Mouse (Mus musculus): ENCODE results near the gene Hbb-bt. TPM values are rescaled to one million over a fixed set of nuclear protein-coding genes. Genes with fewer than 3 reads are reported as not detected.
"Not testable (repeated sequence)": the region's sequence is repeated elsewhere in the genome, so short reads cannot be mapped to it uniquely, and the experiment has no call there.

Gene Hbb-bt
- polyA plus RNA-seq, 1 experiment from 2014 or later = 3,403 TPM

GRCm38 (mm10) chr7:103826255-103826887, 12.6 kb upstream of the Hbb-bt start:
- no peaks in the 10 kb centered on the region for H3K4me1 ChIP-seq (replicated peaks)
- H3K4me3 ChIP-seq = no peak overlapping the region
- no peak overlapping the region for H3K27ac ChIP-seq (ENCODE audit: poor library complexity, severe bottlenecking)
- H3K4me2 ChIP-seq = no peak overlapping the region
- 70% methylated on average over 3 of the region's 3 CpGs for WGBS
- H3K9me3 ChIP-seq (replicated peaks) = no peaks in the 10 kb centered on the region
- no peaks in the 10 kb centered on the region for H3K36me3 ChIP-seq
- H3K27me3 ChIP-seq (replicated peaks) = no peaks in the 10 kb centered on the region
- H3K9ac ChIP-seq = no peak overlapping the region
- no peak; the same call in 1 of the 2 replicates for ATAC-seq (ENCODE audit: insufficient number of reproducible peaks, low FRiP score)

- Histone ChIP-seq H3K27me3 (replicated peaks) (no peaks in the 10 kb centered on the region), H3K4me1 (replicated peaks) (no peaks in the 10 kb centered on the region), H3K4me2 (no peak overlapping the region), H3K9me3 (replicated peaks) (no peaks in the 10 kb centered on the region), H3K27ac (ENCODE audit: poor library complexity, severe bottlenecking) (no peak overlapping the region), H3K9ac (no peak overlapping the region), H3K36me3 (no peaks in the 10 kb centered on the region), H3K4me3 (no peak overlapping the region)
- 82% methylated on average over 3 of the region's 3 CpGs for WGBS
- ATAC-seq (ENCODE audit: insufficient number of reproducible peaks, low FRiP score) = peak; percentile 51; the same call in 1 of the 2 replicates
Measured at GRCm38 (mm10) chr7:103825536-103826254, 11.9 kb upstream of the Hbb-bt start.

- Histone ChIP-seq H3K9ac (no peak overlapping the region), H3K4me3 (no peak overlapping the region), H3K4me1 (replicated peaks) (no peaks in the 10 kb centered on the region), H3K4me2 (no peak overlapping the region), H3K9me3 (replicated peaks) (no peaks in the 10 kb centered on the region), H3K27ac (ENCODE audit: poor library complexity, severe bottlenecking) (no peak overlapping the region), H3K36me3 (no peaks in the 10 kb centered on the region), H3K27me3 (replicated peaks) (no peaks in the 10 kb centered on the region)
- no peak for ATAC-seq (ENCODE audit: insufficient number of reproducible peaks, low FRiP score)
- 82% methylated on average over 2 of the region's 2 CpGs for WGBS
Measured at GRCm38 (mm10) chr7:103824597-103824996, 10.8 kb upstream of the Hbb-bt start.

GRCm38 (mm10) chr7:103815085-103815484, 1.3 kb upstream of the Hbb-bt start:
- not testable (repeated sequence) for H3K9ac ChIP-seq; H3K36me3 ChIP-seq; H3K27ac ChIP-seq (ENCODE audit: poor library complexity, severe bottlenecking); H3K4me3 ChIP-seq; H3K9me3 ChIP-seq (replicated peaks); H3K4me2 ChIP-seq; H3K27me3 ChIP-seq (replicated peaks); ATAC-seq (ENCODE audit: insufficient number of reproducible peaks, low FRiP score); H3K4me1 ChIP-seq (replicated peaks)
- 71% methylated on average over 1 of the region's 2 CpGs for WGBS

- ATAC-seq (ENCODE audit: insufficient number of reproducible peaks, low FRiP score) = 0 out of 2 replicates have a peak, but pooled peaks have one; percentile 4
- not testable (repeated sequence) for H3K9me3 ChIP-seq (replicated peaks); H3K27me3 ChIP-seq (replicated peaks); H3K36me3 ChIP-seq; H3K9ac ChIP-seq; H3K4me2 ChIP-seq; H3K4me1 ChIP-seq (replicated peaks); H3K27ac ChIP-seq (ENCODE audit: poor library complexity, severe bottlenecking); H3K4me3 ChIP-seq
- no CpG with 5 or more reads among the region's 3 CpGs for WGBS
Measured at GRCm38 (mm10) chr7:103813152-103813551, 644 bp downstream of the Hbb-bt start.

GRCm38 (mm10) chr7:103812174-103812573, 1.6 kb downstream of the Hbb-bt start:
- no peaks in the 10 kb centered on the region; the same call in 1 of the 2 replicates for H3K4me1 ChIP-seq (replicated peaks)
- no peak for ATAC-seq (ENCODE audit: insufficient number of reproducible peaks, low FRiP score)
- H3K4me3 ChIP-seq = no peak overlapping the region
- H3K4me2 ChIP-seq = no peak overlapping the region
- H3K27ac ChIP-seq (ENCODE audit: poor library complexity, severe bottlenecking) = no peak overlapping the region
- H3K9ac ChIP-seq = no peak overlapping the region
- no peaks in the 10 kb centered on the region for H3K9me3 ChIP-seq (replicated peaks)
- WGBS = 40% methylated on average over 1 of the region's 1 CpGs
- H3K36me3 ChIP-seq = no peaks in the 10 kb centered on the region
- H3K27me3 ChIP-seq (replicated peaks) = no peaks in the 10 kb centered on the region

- WGBS = 40% methylated on average over 1 of the region's 1 CpGs
- 0 out of 2 replicates have a peak, but pooled peaks have one; percentile 34 for ATAC-seq (ENCODE audit: insufficient number of reproducible peaks, low FRiP score)
- no peaks in the 10 kb centered on the region for H3K27me3 ChIP-seq (replicated peaks)
- no peak overlapping the region for H3K9ac ChIP-seq
- no peak overlapping the region; the same call in 1 of the 2 replicates for H3K27ac ChIP-seq (ENCODE audit: poor library complexity, severe bottlenecking)
- H3K9me3 ChIP-seq (replicated peaks) = no peaks in the 10 kb centered on the region
- no peak overlapping the region for H3K4me3 ChIP-seq
- no peak overlapping the region for H3K4me2 ChIP-seq
- no peaks in the 10 kb centered on the region; the same call in 1 of the 2 replicates for H3K4me1 ChIP-seq (replicated peaks)
- no peaks in the 10 kb centered on the region for H3K36me3 ChIP-seq
Measured at GRCm38 (mm10) chr7:103811223-103811845, 2.5 kb downstream of the Hbb-bt start.

- no peaks in the 10 kb centered on the region for H3K27me3 ChIP-seq (replicated peaks)
- WGBS = 70% methylated on average over 3 of the region's 3 CpGs
- no peaks in the 10 kb centered on the region; the same call in 1 of the 2 replicates for H3K4me1 ChIP-seq (replicated peaks)
- H3K9ac ChIP-seq = no peak overlapping the region
- H3K4me2 ChIP-seq = no peak overlapping the region
- no peak overlapping the region for H3K4me3 ChIP-seq
- ATAC-seq (ENCODE audit: insufficient number of reproducible peaks, low FRiP score) = no peak
- H3K9me3 ChIP-seq (replicated peaks) = no peaks in the 10 kb centered on the region
- no peak overlapping the region for H3K27ac ChIP-seq (ENCODE audit: poor library complexity, severe bottlenecking)
- H3K36me3 ChIP-seq = no peaks in the 10 kb centered on the region
Measured at GRCm38 (mm10) chr7:103810746-103811145, 3.0 kb downstream of the Hbb-bt start.

GRCm38 (mm10) chr7:103810296-103810695, 3.5 kb downstream of the Hbb-bt start:
- ATAC-seq (ENCODE audit: insufficient number of reproducible peaks, low FRiP score) = no peak
- Histone ChIP-seq H3K4me2 (no peak overlapping the region), H3K36me3 (no peaks in the 10 kb centered on the region), H3K4me1 (replicated peaks) (no peaks in the 10 kb centered on the region; the same call in 1 of the 2 replicates), H3K4me3 (no peak overlapping the region), H3K27me3 (replicated peaks) (no peaks in the 10 kb centered on the region), H3K9me3 (replicated peaks) (no peaks in the 10 kb centered on the region), H3K27ac (ENCODE audit: poor library complexity, severe bottlenecking) (no peak overlapping the region), H3K9ac (no peak overlapping the region)
- 84% methylated on average over 1 of the region's 1 CpGs for WGBS

GRCm38 (mm10) chr7:103809801-103810155, 4.0 kb downstream of the Hbb-bt start:
- no peaks in the 10 kb centered on the region for H3K27me3 ChIP-seq (replicated peaks)
- H3K9me3 ChIP-seq (replicated peaks) = no peaks in the 10 kb centered on the region
- WGBS = 45% methylated on average over 1 of the region's 1 CpGs
- no peak overlapping the region for H3K4me3 ChIP-seq
- no peak overlapping the region for H3K9ac ChIP-seq
- peak overlapping the region; percentile 4; the same call in 1 of the 2 replicates for H3K4me2 ChIP-seq
- H3K27ac ChIP-seq (ENCODE audit: poor library complexity, severe bottlenecking) = no peak overlapping the region
- ATAC-seq (ENCODE audit: insufficient number of reproducible peaks, low FRiP score) = no peak
- no peaks in the 10 kb centered on the region; the same call in 1 of the 2 replicates for H3K4me1 ChIP-seq (replicated peaks)
- H3K36me3 ChIP-seq = no peaks in the 10 kb centered on the region
